Comparison of ENCODE assay signal across 8 mouse cellular contexts in the genomic region with DNA sequence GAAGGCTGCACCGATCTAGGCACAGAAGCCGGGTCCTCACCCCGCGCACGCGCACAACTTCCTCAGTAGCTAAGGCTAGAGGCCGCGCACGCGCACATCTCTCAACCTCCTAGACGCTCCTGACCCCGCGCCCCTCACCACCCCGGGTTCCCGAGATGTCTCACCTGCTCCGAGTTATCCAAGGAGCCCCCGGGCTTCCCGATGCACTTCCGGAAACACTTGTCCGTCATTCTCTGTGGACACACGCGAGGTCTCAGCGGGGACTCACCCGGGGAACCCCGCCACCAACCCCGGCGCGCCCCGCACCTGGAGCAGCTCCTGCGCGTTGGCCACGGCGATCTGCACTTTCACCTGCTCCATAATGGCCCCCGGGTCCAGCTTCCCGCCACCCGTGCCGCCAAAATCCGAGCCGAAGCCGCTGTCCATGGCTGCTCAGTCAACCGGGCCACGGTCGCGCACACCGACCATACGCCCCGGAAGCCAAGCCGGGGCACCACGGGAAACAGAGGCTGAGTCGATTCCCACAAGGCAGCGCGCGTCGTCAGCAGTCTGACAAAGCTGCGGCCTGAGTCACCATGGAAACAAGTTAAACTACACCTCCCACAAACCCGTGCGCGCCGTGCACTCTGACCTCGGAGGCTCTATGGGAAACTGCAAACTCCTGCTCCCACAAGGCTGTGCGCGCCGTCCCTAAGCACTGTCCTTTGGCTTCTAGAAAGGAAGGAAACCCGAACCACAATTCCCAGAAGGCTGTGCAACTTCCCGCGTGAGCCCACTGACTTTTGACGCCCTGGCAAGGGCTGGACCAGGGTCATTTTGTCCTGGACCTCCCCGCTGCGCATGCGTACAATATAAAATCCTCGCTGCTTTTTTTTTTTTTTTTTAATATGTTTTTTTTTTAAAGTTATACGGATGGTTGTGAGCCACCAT. TPM values are rescaled to one million over a fixed set of nuclear protein-coding genes. Genes with fewer than 3 reads are reported as not detected.
DNase-seq lines count a peak whose midpoint lies in the region; ATAC-seq lines count a peak whose summit lies in the region.

Gene Timm13 (minus strand): TSS at position 652 of the 930 bp plus-strand sequence.

- peak; percentile 97 for ATAC-seq in CD4-positive, CD25-positive, alpha-beta regulatory T cell, adult 4 months
- peak; percentile 95 for ATAC-seq in heart, embryonic 14.5 days (ENCODE audit: insufficient number of reproducible peaks, insufficient read depth, low FRiP score, low read depth)
- ATAC-seq in liver, embryonic 13.5 days (ENCODE audit: low read depth), result peak; percentile 92
- ATAC-seq in stomach, embryonic 16.5 days (ENCODE audit: insufficient read depth, low FRiP score), result peak; percentile 97

- H3K9ac ChIP-seq in heart, embryonic 14.5 days (ENCODE audit: low read length), result peak within 1 kb of the TSS; percentile 88
- peak within 1 kb of the TSS; percentile 83 for H3K9ac ChIP-seq in liver, embryonic 13.5 days
- peak within 1 kb of the TSS; percentile 88 for H3K9ac ChIP-seq in stomach, embryonic 16.5 days (ENCODE audit: low read length)

- no peaks in the 10 kb centered on the region for H3K9me3 ChIP-seq in heart, embryonic 14.5 days (ENCODE audit: control insufficient read depth, low read length)
- no peaks in the 10 kb centered on the region for H3K9me3 ChIP-seq in liver, embryonic 13.5 days (replicated peaks)
- no peaks in the 10 kb centered on the region for H3K9me3 ChIP-seq in stomach, embryonic 16.5 days (replicated peaks; ENCODE audit: control insufficient read depth, low read length)

- peak within 1 kb of the TSS; percentile 66 to 73 for H3K27ac ChIP-seq in heart, embryonic 14.5 days (replicated peaks in 1 of 2; ENCODE audit: control insufficient read depth in 1 of 2, insufficient read depth in 1 of 2, low read depth in 2 of 2, low read length in 2 of 2)
- H3K27ac ChIP-seq in liver, embryonic 13.5 days, result peak within 1 kb of the TSS; percentile 86
- H3K27ac ChIP-seq in stomach, embryonic 16.5 days (ENCODE audit: low read length), result peak within 1 kb of the TSS; percentile 53

- H3K4me1 ChIP-seq in heart, embryonic 14.5 days (ENCODE audit: control insufficient read depth in 2 of 2, insufficient read depth in 2 of 2, low read length in 2 of 2), result peaks cover 6 to 25% of the 10 kb centered on the region in 2 experiments
- peaks cover 37% of the 10 kb centered on the region for H3K4me1 ChIP-seq in liver, embryonic 13.5 days (replicated peaks)
- H3K4me1 ChIP-seq in stomach, embryonic 16.5 days (ENCODE audit: control insufficient read depth, insufficient read depth, low read length), result peaks cover 17% of the 10 kb centered on the region

- peaks cover 59% of the 10 kb centered on the region for H3K36me3 ChIP-seq in heart, embryonic 14.5 days (ENCODE audit: control insufficient read depth, insufficient read depth, low read length)
- peaks cover 53% of the 10 kb centered on the region for H3K36me3 ChIP-seq in liver, embryonic 13.5 days
- peaks cover 2% of the 10 kb centered on the region for H3K36me3 ChIP-seq in stomach, embryonic 16.5 days (ENCODE audit: control insufficient read depth, insufficient read depth, low read length)

- under 1% methylated on average over 72 of the region's 72 CpGs for WGBS in heart, embryonic 14.5 days
- WGBS in liver, embryonic 13.5 days (ENCODE audit: insufficient replicate concordance), result under 1% methylated on average over 72 of the region's 72 CpGs
- WGBS in stomach, embryonic 16.5 days, result under 1% methylated on average over 72 of the region's 72 CpGs

- peak within 1 kb of the TSS; percentile 96 for H3K4me2 ChIP-seq in heart, embryonic 14.5 days (ENCODE audit: low read length)
- peak within 1 kb of the TSS; percentile 89 for H3K4me2 ChIP-seq in liver, embryonic 13.5 days
- H3K4me2 ChIP-seq in stomach, embryonic 16.5 days (ENCODE audit: low read depth, low read length), result peak within 1 kb of the TSS; percentile 92

- no peaks in the 10 kb centered on the region for H3K27me3 ChIP-seq in heart, embryonic 14.5 days (ENCODE audit: control insufficient read depth, insufficient read depth, low read length)
- H3K27me3 ChIP-seq in liver, embryonic 13.5 days, result no peaks in the 10 kb centered on the region
- H3K27me3 ChIP-seq in stomach, embryonic 16.5 days (ENCODE audit: control insufficient read depth, insufficient read depth, low read length), result no peaks in the 10 kb centered on the region

- peak; percentile 96 for DNase-seq in c-Kit-negative CD71-positive TER-119-positive erythroid progenitor cells, embryonic 14.5 days (ENCODE audit: low read depth, low spot score)
- peak; percentile 100 for DNase-seq in fibroblast of lung, adult 2 months (ENCODE audit: low read depth)
- peak; percentile 99 for DNase-seq in kidney, postnatal 14 days
- peak; percentile 98 for DNase-seq in liver, embryonic 13.5 days
- peak; percentile 99 for DNase-seq in neural tube, embryonic 10.5 days (ENCODE audit: extremely low spot score, low spot score)

- H3K4me3 ChIP-seq in heart, embryonic 14.5 days (ENCODE audit: control insufficient read depth in 1 of 2, insufficient read depth in 1 of 2, low read depth in 1 of 2, low read length in 2 of 2), result peak within 1 kb of the TSS; percentile 86 to 95
- peak within 1 kb of the TSS; percentile 79 for H3K4me3 ChIP-seq in liver, embryonic 13.5 days (replicated peaks)
- H3K4me3 ChIP-seq in stomach, embryonic 16.5 days (replicated peaks; ENCODE audit: low read length), result peak within 1 kb of the TSS; percentile 80

RNA-seq across cellular contexts. Expression of gene Timm13, which starts in this region (rescaled TPM):
- polyA plus RNA-seq in CD4-positive, CD25-positive, alpha-beta regulatory T cell, adult 4 months (2017; shearing (Covaris generic)), result 100 to 1,000 TPM; 212 to 257 TPM
- polyA plus RNA-seq in heart, embryonic 14.5 days (2014; fragmentation: Nextera tagmentation; extraction: Ambion mirVana), result 310 and 338 TPM in 2 replicates
- polyA plus RNA-seq in liver, embryonic 13.5 days (2015; fragmentation: Nextera tagmentation; extraction: Ambion mirVana), result 249 and 266 TPM in 2 replicates
- 288 and 309 TPM in 2 replicates for polyA plus RNA-seq in stomach, embryonic 16.5 days (2015; fragmentation: Nextera tagmentation; extraction: Ambion mirVana)

Comparison
In these comparisons a context has a peak if more than half of its experiments do, and no peak if none do; other contexts are left out.
1. Peak in every context shown above with its lines: DNase-seq, ATAC-seq, H3K4me3 ChIP-seq and H3K27ac ChIP-seq.